Mouse (Mus musculus) Patski (cell line): Measurements from ENCODE around the gene Ilkap. TPM values are rescaled to one million over a fixed set of nuclear protein-coding genes. Genes with fewer than 3 reads are reported as not detected.
A peak's percentile ranks its signal among the peaks of the same experiment; 100 is the strongest.

Experiments used
- ATAC-seq: fragments of 100-300 bp; one replicate; pipeline ENCODE4 v1.8.0; 2021
- CTCF ChIA-PET: fragments of 350-600 bp; sonication (Branson Sonifier 250); formaldehyde crosslinking; loops from one replicate; lab custom pipeline; 2022; ENCODE audit warnings: inconsistent platforms; lab: Charles Lee
- POLR2A ChIA-PET: fragments of 350-600 bp; sonication (Branson Sonifier 250); formaldehyde crosslinking; loops from one replicate; lab custom pipeline; 2022; ENCODE audit warnings: antibody characterized with exemption, inconsistent platforms; lab: Charles Lee
- DNase-seq: peaks from one replicate; pipeline ENCODE4 v3.0.0-alpha.2; 2011; ENCODE audit warnings: low read depth, low spot score
- H3K27me3 ChIP-seq: fragments of 371-371 bp; one replicate; pipeline ENCODE4 v1.5.1; 2021
- CTCF ChIP-seq: fragments of 100-300 bp; IDR thresholded peaks from one replicate; pipeline ENCODE4 v1.5.1; 2021
- in situ Hi-C: fragments of 300-500 bp; cut with MboI; formaldehyde crosslinking; loops from 3 replicates; pipeline ENCODE4 v1.11.1; 2018; ENCODE audit warnings: low pct_unique_long_range_greater_than_20kb, mixed read lengths
- polyA plus RNA-seq: library from polyadenylated mRNA; unstranded; gene quantifications from one replicate; pipeline ENCODE4 v1.2.3, GENCODE M21; 2021

Ilkap gene
- polyA plus RNA-seq, 1 experiment from 2014 or later: 82.4 TPM

GRCm38 (mm10) chr1:91365816-91366214 lies 32.8 kb downstream of the Ilkap start:
- in situ Hi-C loops: no loop called here
- no peak for TF ChIP-seq CTCF
- DNase-seq (no peak), ATAC-seq (no peak)
- H3K27me3 ChIP-seq: no peaks in the 10 kb centered on the region
- POLR2A ChIA-PET: interaction anchor here (0.6 to 1.1 kb wide), 2 partner anchors 15 to 29 kb away, joined by 3 read pairs; no protein-coding TSS in a partner anchor
- CTCF ChIA-PET: interaction anchor here (1.3 kb wide), 1 partner anchor 11 kb away, joined by 3 read pairs; no protein-coding TSS in a partner anchor

- H3K27me3 ChIP-seq: no peaks in the 10 kb centered on the region
- TF ChIP-seq CTCF: no peak
- ChIA-PET CTCF (interaction anchor here (1.2 to 1.3 kb wide), 2 partner anchors 12 to 16 kb away, joined by 3 read pairs; no protein-coding TSS in a partner anchor), POLR2A (interaction anchor here (0.6 to 1.1 kb wide), 2 partner anchors 14 to 30 kb away, joined by 3 read pairs; no protein-coding TSS in a partner anchor)
- ATAC-seq (no peak), DNase-seq (no peak)
- in situ Hi-C loops: no loop called here
Observed at GRCm38 (mm10) chr1:91364822-91365644, 33.6 kb downstream of the Ilkap start.

- no peak for TF ChIP-seq CTCF
- ATAC-seq: no peak
- CTCF ChIA-PET: no interaction called here
- DNase-seq: no peak
- H3K27me3 ChIP-seq: no peaks in the 10 kb centered on the region
- in situ Hi-C loops: no loop called here
- POLR2A ChIA-PET: interaction anchor here (1.0 to 1.1 kb wide), 2 partner anchors 10 to 117 kb away, joined by 3 to 4 read pairs; no protein-coding TSS in a partner anchor
Observed at GRCm38 (mm10) chr1:91362113-91362512, 36.5 kb downstream of the Ilkap start.

- POLR2A ChIA-PET: no interaction called here
- in situ Hi-C loops: no loop called here
- CTCF ChIA-PET: interaction anchor here (1.1 to 1.6 kb wide), 2 partner anchors 9 to 12 kb away, joined by 3 to 4 read pairs; no protein-coding TSS in a partner anchor
- no peak for TF ChIP-seq CTCF
- H3K27me3 ChIP-seq: no peaks in the 10 kb centered on the region
- DNase-seq (no peak), ATAC-seq (no peak)
Observed at GRCm38 (mm10) chr1:91356105-91356504, 42.5 kb downstream of the Ilkap start.

- ATAC-seq (peak; percentile 67), DNase-seq (peak; percentile 86)
- ChIA-PET POLR2A (interaction anchor here (1.1 to 1.6 kb wide), 3 partner anchors 9 to 53 kb away, joined by 3 to 4 read pairs (median 3); no protein-coding TSS in a partner anchor), CTCF (no interaction called here)
- in situ Hi-C loops: no loop called here
- TF ChIP-seq CTCF: no peak
- no peaks in the 10 kb centered on the region for H3K27me3 ChIP-seq
Observed at GRCm38 (mm10) chr1:91352277-91352676, 46.3 kb downstream of the Ilkap start.

GRCm38 (mm10) chr1:91351249-91351648 lies 47.4 kb downstream of the Ilkap start:
- in situ Hi-C loops: no loop called here
- peak; percentile 22 for ATAC-seq
- POLR2A ChIA-PET: interaction anchor here (0.6 to 0.8 kb wide), 2 partner anchors 14 to 42 kb away, joined by 3 to 4 read pairs; no protein-coding TSS in a partner anchor

GRCm38 (mm10) chr1:91350841-91351240 lies 47.8 kb downstream of the Ilkap start, which contains the start of gene Klhl30:
Gene Klhl30 (plus strand): TSS chr1:91351016.
- in situ Hi-C loops: no loop called here
- DNase-seq (no peak), ATAC-seq (no peak)
- TF ChIP-seq CTCF: no peak
- ChIA-PET CTCF (interaction anchor here (2.8 kb wide), 1 partner anchor 30 kb away, joined by 11 read pairs; no protein-coding TSS in a partner anchor), POLR2A (interaction anchor here (0.6 to 0.8 kb wide), 2 partner anchors 14 to 43 kb away, joined by 3 to 4 read pairs; no protein-coding TSS in a partner anchor)
- no peaks in the 10 kb centered on the region for H3K27me3 ChIP-seq

More at GRCm38 (mm10) chr1:91351249-91351648, 47.4 kb downstream of the Ilkap start:
- TF ChIP-seq CTCF: no peak
- H3K27me3 ChIP-seq: no peaks in the 10 kb centered on the region
- CTCF ChIA-PET: interaction anchor here (2.8 kb wide), 1 partner anchor 30 kb away, joined by 11 read pairs; no protein-coding TSS in a partner anchor
- no peak for DNase-seq

- ChIA-PET CTCF (interaction anchor here (0.8 to 3.2 kb wide), 12 partner anchors 8 to 374 kb away, joined by 3 to 21 read pairs (median 4); no protein-coding TSS in a partner anchor), POLR2A (interaction anchor here (1.3 kb wide), 1 partner anchor 137 kb away, joined by 5 read pairs; no protein-coding TSS in a partner anchor)
- DNase-seq: no peak
- no peak for TF ChIP-seq CTCF
- H3K27me3 ChIP-seq: no peaks in the 10 kb centered on the region
- in situ Hi-C loops: no loop called here
- peak; percentile 25 for ATAC-seq
Observed at GRCm38 (mm10) chr1:91346892-91347291, 51.7 kb downstream of the Ilkap start.

GRCm38 (mm10) chr1:91344921-91345685 lies 53.5 kb downstream of the Ilkap start:
- ATAC-seq: no peak
- no peak for TF ChIP-seq CTCF
- in situ Hi-C loops: no loop called here
- no peak for DNase-seq
- H3K27me3 ChIP-seq: no peaks in the 10 kb centered on the region
- CTCF ChIA-PET: interaction anchor here (0.6 to 3.2 kb wide), 3 partner anchors 32 to 69 kb away, joined by 3 to 21 read pairs (median 12); no protein-coding TSS in a partner anchor
- POLR2A ChIA-PET: no interaction called here

GRCm38 (mm10) chr1:91344001-91344400 lies 54.6 kb downstream of the Ilkap start:
- in situ Hi-C loops: no loop called here
- ChIA-PET POLR2A (no interaction called here), CTCF (no interaction called here)
- ATAC-seq (peak; percentile 5), DNase-seq (no peak)
- no peak for TF ChIP-seq CTCF
- H3K27me3 ChIP-seq: no peaks in the 10 kb centered on the region
